ENCODE assay signal across 10 mouse cellular contexts in the genomic region with DNA sequence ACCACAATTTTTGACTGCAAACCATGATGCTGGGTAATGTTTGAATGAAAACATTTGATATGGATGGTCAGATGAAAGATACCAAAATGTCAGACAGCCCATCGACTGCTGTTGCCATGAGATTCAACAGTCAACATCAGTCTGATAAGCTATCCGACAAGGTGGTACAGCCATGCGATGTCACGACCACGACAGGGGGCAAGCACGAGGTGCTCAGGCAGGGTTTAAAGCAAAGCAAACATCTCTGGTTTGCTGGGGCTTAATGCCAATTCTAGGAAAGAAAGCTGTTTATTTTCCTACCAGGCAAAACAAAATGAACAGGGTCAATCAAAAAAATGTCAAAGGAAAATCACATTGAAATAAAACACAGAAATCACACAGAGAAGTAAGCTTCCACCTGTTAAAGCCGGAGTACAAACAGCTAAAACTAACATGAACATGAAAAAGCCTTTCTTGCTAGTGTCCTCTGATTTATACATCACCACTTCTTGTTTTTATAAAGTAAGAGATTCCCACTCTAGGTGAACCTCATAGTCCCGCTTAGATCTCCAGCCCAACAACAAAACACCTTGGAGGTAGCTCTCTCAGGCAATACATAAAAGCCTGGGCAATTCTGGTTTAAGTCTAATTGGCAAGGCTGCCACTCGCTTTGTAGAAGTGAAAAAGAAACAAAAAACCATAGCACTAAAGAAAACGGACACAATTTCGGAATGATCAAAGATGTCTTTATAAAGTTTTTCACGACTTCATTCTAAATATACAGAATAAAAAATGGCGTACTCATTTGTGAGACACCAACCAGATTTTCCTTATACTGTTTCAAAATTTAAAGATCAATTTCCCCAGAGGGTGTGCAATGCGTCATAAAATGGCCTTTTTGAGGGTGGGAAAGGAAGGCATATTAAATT. TPM values are rescaled to one million over a fixed set of nuclear protein-coding genes. Genes with fewer than 3 reads are reported as not detected.
A peak's percentile ranks its signal among the peaks of the same experiment; 100 is the strongest.
DNase-seq lines count a peak whose midpoint lies in the region; ATAC-seq and TF ChIP-seq lines count a peak whose summit lies in the region.
"Had no signal": no experiment of that assay in that cellular context is flagged by ENCODE, and none has a peak within 500 bp of the region (broad histone marks: within the 10 kb centered on the region; RNA-seq: fewer than 3 reads in every experiment).

No protein-coding gene starts in this region.

- no peak overlapping the region for H3K9ac ChIP-seq in kidney, postnatal 0 days (ENCODE audit: low read depth, low read length)
- H3K9ac ChIP-seq in forebrain, embryonic 12.5 days, result no peak overlapping the region
- H3K9ac ChIP-seq: forebrain, postnatal 0 days; hindbrain, embryonic 12.5 days had no signal

- H3K79me2 ChIP-seq in myocyte (ENCODE audit: control insufficient read depth, insufficient read depth), result peaks cover 56% of the 10 kb centered on the region

- no peaks in the 10 kb centered on the region for H3K27me3 ChIP-seq in kidney, postnatal 0 days (ENCODE audit: insufficient read depth, low read length)
- no peaks in the 10 kb centered on the region for H3K27me3 ChIP-seq in G1E (ENCODE audit: insufficient read depth, low read length)
- H3K27me3 ChIP-seq in myocyte (ENCODE audit: control insufficient read depth, insufficient read depth, insufficient read length), result no peaks in the 10 kb centered on the region
- no peaks in the 10 kb centered on the region for H3K27me3 ChIP-seq in forebrain, embryonic 12.5 days
- H3K27me3 ChIP-seq: hindbrain, embryonic 12.5 days had no signal

- H3ac ChIP-seq in myocyte (ENCODE audit: control insufficient read depth, insufficient read length), result no peak overlapping the region

- peak overlapping the region; percentile 50; the same call in 1 of the 2 replicates for H3K4me2 ChIP-seq in kidney, postnatal 0 days (ENCODE audit: low read length)
- peak overlapping the region; percentile 92 for H3K4me2 ChIP-seq in myocyte (ENCODE audit: low read depth)
- no peak overlapping the region for H3K4me2 ChIP-seq in forebrain, embryonic 12.5 days
- H3K4me2 ChIP-seq: hindbrain, embryonic 12.5 days had no signal

- no peaks in the 10 kb centered on the region for H3K36me3 ChIP-seq in kidney, postnatal 0 days (ENCODE audit: insufficient read depth, low read length)
- H3K36me3 ChIP-seq in G1E (replicated peaks), result peaks cover 39% of the 10 kb centered on the region
- H3K36me3 ChIP-seq in myocyte (ENCODE audit: control insufficient read depth, insufficient read depth), result peaks cover 35% of the 10 kb centered on the region
- peaks cover 11% of the 10 kb centered on the region; the same call in 1 of the 2 replicates for H3K36me3 ChIP-seq in forebrain, embryonic 12.5 days (replicated peaks)

- no peak for TF ChIP-seq CTCF in kidney, postnatal 0 days (IDR thresholded peaks at IDR 0.05; ENCODE audit: low read depth)
- no peak for TF ChIP-seq CTCF in G1E (IDR thresholded peaks at IDR 0.05; ENCODE audit: low read depth, low read length)
- no peak for TF ChIP-seq CTCF in embryonic fibroblast, embryonic 13.5 days (IDR thresholded peaks at IDR 0.05; ENCODE audit: borderline replicate concordance, insufficient read depth, low read length)

- WGBS in kidney, postnatal 0 days, result 84% methylated on average over 14 of the region's 14 CpGs
- WGBS in forebrain, embryonic 12.5 days, result 90% methylated on average over 14 of the region's 14 CpGs

- no peaks in the 10 kb centered on the region for H3K9me3 ChIP-seq in kidney, postnatal 0 days (replicated peaks; ENCODE audit: low read length)
- H3K9me3 ChIP-seq in G1E (replicated peaks), result no peaks in the 10 kb centered on the region
- no peaks in the 10 kb centered on the region for H3K9me3 ChIP-seq in forebrain, embryonic 12.5 days
- H3K9me3 ChIP-seq: hindbrain, embryonic 12.5 days had no signal

- DNase-seq in kidney, postnatal 0 days (ENCODE audit: low spot score), result no peak
- DNase-seq in kidney, postnatal 25 days, result no peak
- DNase-seq in G1E (ENCODE audit: low spot score), result no peak
- no peak for DNase-seq in cerebellum, adult 9-11 months
- DNase-seq: forebrain, postnatal 0 days; right cerebral cortex, postnatal 25 days had no signal

- TF ChIP-seq POLR2A in embryonic fibroblast, embryonic 13.5 days (IDR thresholded peaks at IDR 0.05; ENCODE audit: low read depth, low read length), result peak; percentile 88
- peak; percentile 77 for TF ChIP-seq POLR2A in myocyte (IDR thresholded peaks at IDR 0.05; ENCODE audit: insufficient read length, low read depth)

- H3K4me1 ChIP-seq in kidney, postnatal 0 days (replicated peaks; ENCODE audit: insufficient read depth, low read length), result peaks cover 15% of the 10 kb centered on the region
- H3K4me1 ChIP-seq in G1E (ENCODE audit: insufficient read depth, low read depth, low read length), result peaks cover 69% of the 10 kb centered on the region
- peaks cover 8% of the 10 kb centered on the region for H3K4me1 ChIP-seq in embryonic fibroblast, embryonic 13.5 days (ENCODE audit: control insufficient read depth, insufficient read depth, low read length)
- H3K4me1 ChIP-seq in forebrain, embryonic 12.5 days, result peaks cover 9% of the 10 kb centered on the region; the same call in 1 of the 2 replicates

- H3K27ac ChIP-seq in kidney, postnatal 0 days, result no peak overlapping the region
- peak overlapping the region; percentile 100 for H3K27ac ChIP-seq in embryonic fibroblast, embryonic 13.5 days (ENCODE audit: insufficient read depth, low read length)
- no peak overlapping the region for H3K27ac ChIP-seq in forebrain, embryonic 12.5 days
- H3K27ac ChIP-seq: hindbrain, embryonic 12.5 days had no signal

- ATAC-seq in kidney, postnatal 0 days (replicated peaks; ENCODE audit: low FRiP score, low read depth), result no peak
- no peak for ATAC-seq in G1E (ENCODE audit: extremely low read depth, insufficient number of reproducible peaks, low FRiP score, poor library complexity, severe bottlenecking)
- ATAC-seq in forebrain, embryonic 12.5 days (ENCODE audit: low FRiP score), result no peak
- ATAC-seq: forebrain, postnatal 0 days had no signal

- H3K4me3 ChIP-seq in kidney, postnatal 0 days (replicated peaks; ENCODE audit: low read depth, low read length), result no peak overlapping the region
- H3K4me3 ChIP-seq in G1E (ENCODE audit: low read depth, low read length) (peak overlapping the region; percentile 69), myocyte (peak overlapping the region; percentile 93)
- H3K4me3 ChIP-seq in embryonic fibroblast, embryonic 13.5 days (ENCODE audit: insufficient read depth, low read length), result peak overlapping the region; percentile 95
- no peak overlapping the region for H3K4me3 ChIP-seq in forebrain, embryonic 12.5 days (replicated peaks)
- H3K4me3 ChIP-seq: hindbrain, embryonic 12.5 days had no signal

TF ChIP-seq in myocyte, 11 proteins besides CTCF, POLR2A, EP300 and RAD21:
- no peak for TF ChIP-seq E2F4 (IDR thresholded peaks at IDR 0.05; ENCODE audit: insufficient read depth)
- peak; percentile 98 for TF ChIP-seq POLR2AphosphoS2 (IDR thresholded peaks at IDR 0.05; ENCODE audit: insufficient read length, low read depth)
- TF ChIP-seq MYOD1 (IDR thresholded peaks at IDR 0.05; ENCODE audit: control insufficient read depth in 1 of 3, insufficient read length in 2 of 3, low read depth in 2 of 3), result no peak
- no peak for TF ChIP-seq CEBPB (IDR thresholded peaks at IDR 0.05; ENCODE audit: insufficient read depth, poor library complexity, severe bottlenecking)
- no peak for TF ChIP-seq MYOG (IDR thresholded peaks at IDR 0.05; ENCODE audit: control insufficient read depth in 1 of 3, insufficient read depth in 1 of 3, insufficient read length in 2 of 3, low read depth in 2 of 3)
- TF ChIP-seq MAX (IDR thresholded peaks at IDR 0.05; ENCODE audit: low read depth), result no peak
- no peak for TF ChIP-seq TCF3 (IDR thresholded peaks at IDR 0.05; ENCODE audit: insufficient read length, low read depth)
- no peak for TF ChIP-seq TCF12 (IDR thresholded peaks at IDR 0.05; ENCODE audit: insufficient read depth, poor library complexity, severe bottlenecking)
- TF ChIP-seq REST (IDR thresholded peaks at IDR 0.05; ENCODE audit: insufficient read depth, insufficient read length), result no peak

RNA-seq across cellular contexts. Expression of gene Tubd1, which starts 39.5 kb away (rescaled TPM):
- 8.4 and 8.5 TPM in 2 replicates for polyA plus RNA-seq in kidney, postnatal 0 days (2015; fragmentation: Nextera tagmentation; extraction: Ambion mirVana)
- 11.7 and 13.7 TPM in 2 replicates for total RNA-seq in G1E (2014; fragmentation: Nextera tagmentation)
- 8.6 and 10.6 TPM in 2 replicates for total RNA-seq in G1E (2017)
- 0.25 and 0.29 TPM in 2 replicates for polyA plus RNA-seq in G1E (2012)
- polyA plus RNA-seq in embryonic fibroblast, embryonic 13.5 days (2011; ENCODE audit: insufficient read length, low read depth, missing spikeins), result 6.4 and 8.2 TPM in 2 replicates
- polyA plus RNA-seq in myocyte (2012; fragmentation: generic; extraction: Trizol), result 6.6 TPM
- polyA plus RNA-seq in forebrain, embryonic 12.5 days (2016; fragmentation: Nextera tagmentation; extraction: Ambion mirVana), result 10.7 and 11.0 TPM in 2 replicates

RNA-seq across cellular contexts. Expression of gene Rps6kb1, which starts 39.6 kb away (rescaled TPM):
- polyA plus RNA-seq in kidney, postnatal 0 days (2015; fragmentation: Nextera tagmentation; extraction: Ambion mirVana), result 50.8 and 55.8 TPM in 2 replicates
- total RNA-seq in G1E (2014; fragmentation: Nextera tagmentation), result 59.9 and 73.0 TPM in 2 replicates
- total RNA-seq in G1E (2017), result 31.7 and 38.1 TPM in 2 replicates
- polyA plus RNA-seq in G1E (2012), result 17.2 and 17.6 TPM in 2 replicates
- 70.3 and 71.4 TPM in 2 replicates for polyA plus RNA-seq in embryonic fibroblast, embryonic 13.5 days (2011; ENCODE audit: insufficient read length, low read depth, missing spikeins)
- polyA plus RNA-seq in myocyte (2012; fragmentation: generic; extraction: Trizol), result 13.0 TPM
- polyA plus RNA-seq in forebrain, embryonic 12.5 days (2016; fragmentation: Nextera tagmentation; extraction: Ambion mirVana), result 65.2 and 69.9 TPM in 2 replicates

Comparison
In these comparisons a context has a peak if more than half of its experiments do, and no peak if none do; other contexts are left out.
1. H3K4me3 ChIP-seq: peak in G1E (single experiment), embryonic fibroblast, embryonic 13.5 days (single experiment) and myocyte (single experiment); none in kidney, postnatal 0 days (single experiment) and forebrain, embryonic 12.5 days (single experiment).